Mouse (Mus musculus) activated CD4-positive, CD25-positive, alpha-beta regulatory T cell, adult 9 weeks (primary cell): ENCODE measurements around the gene Camk2n2. TPM values are rescaled to one million over a fixed set of nuclear protein-coding genes. Genes with fewer than 3 reads are reported as not detected.

ENCODE experiments used
- polyA plus RNA-seq: library from polyadenylated mRNA; unstranded; fragments of 100-300 nt; shearing (Covaris generic); gene quantifications from one replicate; pipeline ENCODE4 v1.2.1, GENCODE M21; 2017

The Camk2n2 gene
- not detected for polyA plus RNA-seq

GRCm38 (mm10) chr16:20621191-20621990 is at the start of gene Camk2n2:
Gene Camk2n2, minus strand, starts transcription at chr16:20621287.

DNA sequence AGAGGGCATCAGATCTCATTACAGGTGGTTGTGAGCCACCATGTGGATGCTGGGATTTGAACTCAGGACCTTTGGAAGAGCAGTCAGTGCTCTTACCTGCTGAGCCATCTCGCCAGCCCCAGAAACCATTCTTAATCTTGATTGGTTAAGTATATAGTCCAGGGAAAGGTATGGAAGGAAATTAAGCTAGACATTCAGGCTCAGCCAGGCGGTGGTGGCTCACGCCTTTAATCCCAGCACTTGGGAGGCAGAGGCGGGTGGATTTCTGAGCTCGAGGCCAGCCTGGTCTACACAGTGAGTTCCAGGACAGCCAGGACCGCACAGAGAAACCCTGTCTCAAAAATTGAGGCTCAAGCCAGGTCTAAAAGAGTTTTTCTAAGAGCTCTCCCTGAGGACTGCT is 46.9 kb upstream of the Camk2n2 start, which contains the start of gene Eif4g1:
Eif4g1 (plus strand) TSS at position 301 of the 400 bp plus-strand sequence.

GRCm38 (mm10) chr16:20651076-20651946 is 30.2 kb upstream of the Camk2n2 start, which contains the start of gene Psmd2:
Gene Psmd2, plus strand, starts transcription at chr16:20651652.

GRCm38 (mm10) chr16:20629731-20630634 is 8.9 kb upstream of the Camk2n2 start, which contains the start of gene Ece2:
Gene Ece2, plus strand, starts transcription at chr16:20629828.

GRCm38 (mm10) chr16:20611357-20612227 is 9.5 kb downstream of the Camk2n2 start, which contains the start of the genes Eef1akmt4, Gm49333 and Alg3:
Gene Eef1akmt4, plus strand, starts transcription at chr16:20611593.
Gene Gm49333, plus strand, starts transcription at chr16:20611610.
Gene Alg3, minus strand, starts transcription at chr16:20611735.

GRCm38 (mm10) chr16:20589366-20589938 is 31.6 kb downstream of the Camk2n2 start, which contains the start of gene Vwa5b2:
Gene Vwa5b2, plus strand, starts transcription at chr16:20589471.

Other genes starting within 250 kb of the Camk2n2 start
- 46.7 TPM for gene Abcc5, start 194.9 kb downstream of the Camk2n2 start, polyA plus RNA-seq
- gene Eif2b5, start 122.5 kb downstream of the Camk2n2 start, polyA plus RNA-seq, result 21.8 TPM
- 5.9 TPM for gene Dvl3, start 104.3 kb downstream of the Camk2n2 start, polyA plus RNA-seq
- gene Ap2m1, start 85.8 kb downstream of the Camk2n2 start, polyA plus RNA-seq, result 454 TPM
- gene Abcf3, start 72.7 kb downstream of the Camk2n2 start, polyA plus RNA-seq, result 95.9 TPM
- gene Vwa5b2, start 31.8 kb downstream of the Camk2n2 start, polyA plus RNA-seq, result not detected
- gene Eef1akmt4, start 9.7 kb downstream of the Camk2n2 start, polyA plus RNA-seq, result 23.0 TPM
- gene Gm49333, start 9.7 kb downstream of the Camk2n2 start, polyA plus RNA-seq, result not detected
- gene Alg3, start 9.6 kb downstream of the Camk2n2 start, polyA plus RNA-seq, result 45.0 TPM
- gene Ece2, start 8.5 kb upstream of the Camk2n2 start, polyA plus RNA-seq, result not detected
- 280 TPM for gene Psmd2, start 30.4 kb upstream of the Camk2n2 start, polyA plus RNA-seq
- gene Eif4g1, start 47.0 kb upstream of the Camk2n2 start, polyA plus RNA-seq, result 151 TPM
- 1.1 TPM for gene Fam131a, start 72.0 kb upstream of the Camk2n2 start, polyA plus RNA-seq
- 65.8 TPM for gene Polr2h, start 96.4 kb upstream of the Camk2n2 start, polyA plus RNA-seq
- 0.86 TPM for gene Clcn2, start 96.5 kb upstream of the Camk2n2 start, polyA plus RNA-seq
- gene Chrd, start 111.8 kb upstream of the Camk2n2 start, polyA plus RNA-seq, result not detected
- not detected for gene Thpo, start 113.2 kb upstream of the Camk2n2 start, polyA plus RNA-seq